Mouse (Mus musculus): ENCODE results near the gene Rab5b.
A peak's percentile ranks its signal among the peaks of the same experiment; 100 is the strongest.

- peak; percentile 50; the same call in 1 of the 2 replicates for TF ChIP-seq CTCF (IDR thresholded peaks at IDR 0.05; ENCODE audit: low read depth, low read length)
- no peak for TF ChIP-seq POLR2A (IDR thresholded peaks at IDR 0.05; ENCODE audit: extremely low read depth, insufficient read depth, low read length)
These were observed 21.5 kb downstream of the Rab5b start for GRCm38 (mm10) chr10:128674469-128675008.

All from liver, adult 2 months (tissue).